Mouse (Mus musculus): ENCODE data around the gene Gm5737. TPM values are rescaled to one million over a fixed set of nuclear protein-coding genes. Genes with fewer than 3 reads are reported as not detected.

The Gm5737 gene
- total RNA-seq, 2 experiments from 2014 or later = 0.54 TPM; not detected in 1

- DNase-seq (ENCODE audit: low spot score in 2 of 2) = no peak
Observed at GRCm38 (mm10) chr7:120874764-120875539, 62.8 kb downstream of the Gm5737 start.

GRCm38 (mm10) chr7:120875540-120876388 lies 63.6 kb downstream of the Gm5737 start:
- no peak for DNase-seq (ENCODE audit: low spot score in 2 of 2)

- DNase-seq (ENCODE audit: low spot score in 2 of 2) = no peak
Observed at GRCm38 (mm10) chr7:120878271-120878670, 66.1 kb downstream of the Gm5737 start.

GRCm38 (mm10) chr7:120879972-120880371 lies 67.8 kb downstream of the Gm5737 start:
- no peak for DNase-seq (ENCODE audit: low spot score in 2 of 2)

- DNase-seq (ENCODE audit: low spot score in 2 of 2) = no peak
Observed at GRCm38 (mm10) chr7:120880770-120881169, 68.6 kb downstream of the Gm5737 start.

Other genes starting within 250 kb of the Gm5737 start
- 100 to 1,000 TPM; 395 to 428 TPM for gene Uqcrc2, start 177.2 kb upstream of the Gm5737 start, total RNA-seq (2021)
- not detected for gene Pdzd9, start 142.0 kb upstream of the Gm5737 start, total RNA-seq (2021)
- gene Mosmo, start 134.7 kb upstream of the Gm5737 start, total RNA-seq (2021) = 10 to 100 TPM; 25.6 to 31.3 TPM
- under 1 TPM; 0.67 to 0.74 TPM for gene Vwa3a, start 73.0 kb upstream of the Gm5737 start, total RNA-seq (2021)
- 10 to 100 TPM; 77.1 TPM for gene Eef2k, start 30.5 kb downstream of the Gm5737 start, total RNA-seq (2021)
- gene Polr3e, start 105.4 kb downstream of the Gm5737 start, total RNA-seq (2021) = 10 to 100 TPM; 18.2 to 23.1 TPM
- gene Cdr2, start 169.9 kb downstream of the Gm5737 start, total RNA-seq (2021) = 10 to 100 TPM; 14.0 TPM
- gene Mfsd13b, start 170.1 kb downstream of the Gm5737 start, total RNA-seq (2021) = not detected
- 10 to 100 TPM; 75.2 to 77.8 TPM for gene Mettl9, start 222.1 kb downstream of the Gm5737 start, total RNA-seq (2021)

All from gastrocnemius, postnatal 4 days (tissue).